Mouse (Mus musculus): ENCODE measurements around the gene Anxa9. TPM values are rescaled to one million over a fixed set of nuclear protein-coding genes. Genes with fewer than 3 reads are reported as not detected.

The Anxa9 gene
- polyA plus RNA-seq, 1 experiment, result 7.6 TPM

DNA sequence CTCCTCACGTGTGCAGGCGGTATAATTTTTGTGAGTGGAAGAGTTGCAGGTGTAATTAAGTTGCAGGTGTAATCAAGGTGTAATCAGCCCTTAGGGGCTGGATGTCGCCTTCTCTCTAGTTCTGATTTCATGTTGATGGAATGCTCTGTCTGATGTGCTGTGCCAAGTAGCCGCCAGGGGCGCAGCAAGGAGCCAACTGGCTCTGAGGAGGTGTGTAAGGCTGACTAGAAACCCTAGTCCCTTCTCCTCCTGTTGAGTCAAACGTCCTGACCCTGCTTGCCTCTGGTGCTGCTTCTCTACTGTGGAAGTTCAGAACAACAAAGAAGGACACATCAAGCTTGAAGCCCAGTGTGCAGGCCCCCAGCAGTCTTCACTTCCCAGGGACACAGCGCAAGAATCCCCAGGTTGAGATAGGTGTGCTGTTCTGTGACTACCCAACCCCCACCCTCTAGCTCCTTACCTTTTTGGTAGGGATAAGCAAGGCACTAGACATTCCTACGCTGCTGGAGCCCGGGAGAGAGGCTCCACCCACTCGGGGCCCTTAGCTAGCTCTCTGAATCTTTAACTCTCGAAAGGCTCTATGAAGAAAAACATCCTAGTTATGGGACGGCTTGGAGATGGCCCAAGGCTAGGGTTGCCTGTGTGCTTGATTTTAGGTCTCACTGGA, 10.6 kb upstream of the Anxa9 start:
- H3K4me3 ChIP-seq (ENCODE audit: control insufficient read depth, low read depth, low read length), result no peak overlapping the region
- no peaks in the 10 kb centered on the region for H3K36me3 ChIP-seq (ENCODE audit: control insufficient read depth, insufficient read depth, low read length)
- TF ChIP-seq CTCF (IDR thresholded peaks at IDR 0.05; ENCODE audit: control insufficient read depth, insufficient read depth, insufficient replicate concordance, low read depth, low read length), result peak; percentile 60; the same call in 1 of the 2 replicates
- TF ChIP-seq POLR2A (IDR thresholded peaks at IDR 0.05; ENCODE audit: control insufficient read depth, low read depth, low read length), result no peak
- no peak overlapping the region for H3K27ac ChIP-seq (ENCODE audit: control insufficient read depth, insufficient read depth, low read depth, low read length)
- H3K4me1 ChIP-seq (ENCODE audit: control insufficient read depth, insufficient read depth, low read length), result peaks cover 12% of the 10 kb centered on the region
- no peaks in the 10 kb centered on the region for H3K27me3 ChIP-seq (ENCODE audit: control insufficient read depth, insufficient read depth, low read length)

GRCm38 (mm10) chr3:95315844-95316550, 9.0 kb upstream of the Anxa9 start:
- TF ChIP-seq CTCF (IDR thresholded peaks at IDR 0.05; ENCODE audit: control insufficient read depth, insufficient read depth, insufficient replicate concordance, low read depth, low read length) (no peak), POLR2A (IDR thresholded peaks at IDR 0.05; ENCODE audit: control insufficient read depth, low read depth, low read length) (no peak)
- Histone ChIP-seq H3K27me3 (ENCODE audit: control insufficient read depth, insufficient read depth, low read length) (no peaks in the 10 kb centered on the region), H3K27ac (ENCODE audit: control insufficient read depth, insufficient read depth, low read depth, low read length) (peak overlapping the region; percentile 90), H3K36me3 (ENCODE audit: control insufficient read depth, insufficient read depth, low read length) (no peaks in the 10 kb centered on the region), H3K4me3 (ENCODE audit: control insufficient read depth, low read depth, low read length) (peak overlapping the region; percentile 90), H3K4me1 (ENCODE audit: control insufficient read depth, insufficient read depth, low read length) (peaks cover 12% of the 10 kb centered on the region)

DNA sequence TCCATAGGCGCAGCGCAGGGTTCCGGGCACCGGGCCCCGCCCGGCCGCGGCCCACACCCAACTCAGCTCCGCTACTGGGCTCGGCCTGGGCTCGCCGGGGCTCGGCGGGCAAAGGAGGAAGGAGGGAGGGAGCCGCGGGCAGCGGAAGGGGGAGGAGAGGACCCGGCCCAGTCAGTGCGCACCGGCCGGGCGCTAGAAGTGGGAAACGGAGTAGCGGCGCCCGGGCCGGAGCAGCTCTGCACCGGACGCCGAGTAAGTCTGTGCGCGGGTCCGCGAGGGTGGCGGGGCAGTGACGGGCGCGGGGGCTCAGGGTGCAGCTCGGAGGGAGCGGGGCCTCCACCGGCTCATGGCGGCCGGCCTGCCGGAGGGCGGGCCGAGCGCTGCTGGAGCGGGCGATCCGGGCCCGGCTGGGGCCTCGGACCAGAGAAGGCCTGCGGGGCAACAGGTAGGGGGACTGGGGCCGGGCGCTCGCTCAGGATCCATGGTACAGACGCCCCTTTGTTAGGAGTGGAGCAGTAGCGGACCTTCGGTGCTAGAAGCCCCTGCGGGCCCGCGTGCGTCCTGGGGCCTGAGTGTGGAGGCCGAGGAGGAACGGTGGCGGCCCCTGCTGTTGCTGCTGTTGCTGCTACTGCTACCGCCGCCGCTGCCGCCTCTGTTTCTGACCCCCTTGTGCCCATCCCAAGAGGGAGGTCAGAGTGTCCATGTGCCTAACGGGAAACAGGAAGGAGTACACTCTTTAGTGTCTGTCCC, 8.3 kb upstream of the Anxa9 start:
- Histone ChIP-seq H3K4me1 (ENCODE audit: control insufficient read depth, insufficient read depth, low read length) (peaks cover 12% of the 10 kb centered on the region), H3K27me3 (ENCODE audit: control insufficient read depth, insufficient read depth, low read length) (no peaks in the 10 kb centered on the region), H3K36me3 (ENCODE audit: control insufficient read depth, insufficient read depth, low read length) (no peaks in the 10 kb centered on the region), H3K4me3 (ENCODE audit: control insufficient read depth, low read depth, low read length) (peak overlapping the region; percentile 90), H3K27ac (ENCODE audit: control insufficient read depth, insufficient read depth, low read depth, low read length) (peak overlapping the region; percentile 90)
- peak; percentile 36 for TF ChIP-seq POLR2A (IDR thresholded peaks at IDR 0.05; ENCODE audit: control insufficient read depth, low read depth, low read length)
- no peak for TF ChIP-seq CTCF (IDR thresholded peaks at IDR 0.05; ENCODE audit: control insufficient read depth, insufficient read depth, insufficient replicate concordance, low read depth, low read length)

- Histone ChIP-seq H3K4me1 (ENCODE audit: control insufficient read depth, insufficient read depth, low read length) (peaks cover 12% of the 10 kb centered on the region), H3K36me3 (ENCODE audit: control insufficient read depth, insufficient read depth, low read length) (no peaks in the 10 kb centered on the region), H3K27ac (ENCODE audit: control insufficient read depth, insufficient read depth, low read depth, low read length) (peak within 1 kb of the TSS; percentile 90), H3K4me3 (ENCODE audit: control insufficient read depth, low read depth, low read length) (peak within 1 kb of the TSS; percentile 90), H3K27me3 (ENCODE audit: control insufficient read depth, insufficient read depth, low read length) (no peaks in the 10 kb centered on the region)
- TF ChIP-seq CTCF (IDR thresholded peaks at IDR 0.05; ENCODE audit: control insufficient read depth, insufficient read depth, insufficient replicate concordance, low read depth, low read length), result no peak
- TF ChIP-seq POLR2A (IDR thresholded peaks at IDR 0.05; ENCODE audit: control insufficient read depth, low read depth, low read length), result no peak
Measured at GRCm38 (mm10) chr3:95314486-95315093, 7.6 kb upstream of the Anxa9 start, which contains the start of gene Cers2. TSS of gene Cers2 (plus strand) at chr3:95314791.

- Histone ChIP-seq H3K27me3 (ENCODE audit: control insufficient read depth, insufficient read depth, low read length) (no peaks in the 10 kb centered on the region), H3K4me1 (ENCODE audit: control insufficient read depth, insufficient read depth, low read length) (peaks cover 12% of the 10 kb centered on the region), H3K27ac (ENCODE audit: control insufficient read depth, insufficient read depth, low read depth, low read length) (no peak overlapping the region), H3K36me3 (ENCODE audit: control insufficient read depth, insufficient read depth, low read length) (no peaks in the 10 kb centered on the region), H3K4me3 (ENCODE audit: control insufficient read depth, low read depth, low read length) (no peak overlapping the region)
- TF ChIP-seq POLR2A (IDR thresholded peaks at IDR 0.05; ENCODE audit: control insufficient read depth, low read depth, low read length) (no peak), CTCF (IDR thresholded peaks at IDR 0.05; ENCODE audit: control insufficient read depth, insufficient read depth, insufficient replicate concordance, low read depth, low read length) (no peak)
Measured at GRCm38 (mm10) chr3:95314075-95314474, 7.1 kb upstream of the Anxa9 start.

DNA sequence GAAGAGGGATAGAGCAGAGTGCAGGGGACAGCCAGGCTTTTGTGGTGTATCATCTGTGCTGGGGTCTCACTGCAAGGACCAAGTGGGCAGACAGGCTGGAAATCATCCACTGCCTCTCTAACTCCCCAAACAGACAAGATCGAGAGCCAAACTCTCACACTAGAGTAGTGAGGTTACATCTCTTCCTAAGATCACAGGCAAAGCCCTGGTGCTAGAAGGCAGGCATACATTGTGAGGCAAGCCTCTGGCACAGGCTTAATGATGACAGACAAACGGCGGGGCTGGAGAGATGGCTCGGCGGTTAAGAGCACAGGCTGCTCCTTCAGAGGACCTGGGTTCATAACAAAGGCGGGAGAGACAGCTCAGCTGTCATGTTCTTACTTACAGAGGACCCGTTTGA, 6.5 kb upstream of the Anxa9 start:
- H3K27me3 ChIP-seq (ENCODE audit: control insufficient read depth, insufficient read depth, low read length), result no peaks in the 10 kb centered on the region
- H3K27ac ChIP-seq (ENCODE audit: control insufficient read depth, insufficient read depth, low read depth, low read length), result no peak overlapping the region
- H3K4me3 ChIP-seq (ENCODE audit: control insufficient read depth, low read depth, low read length), result no peak overlapping the region
- peaks cover 12% of the 10 kb centered on the region for H3K4me1 ChIP-seq (ENCODE audit: control insufficient read depth, insufficient read depth, low read length)
- H3K36me3 ChIP-seq (ENCODE audit: control insufficient read depth, insufficient read depth, low read length), result no peaks in the 10 kb centered on the region
- TF ChIP-seq CTCF (IDR thresholded peaks at IDR 0.05; ENCODE audit: control insufficient read depth, insufficient read depth, insufficient replicate concordance, low read depth, low read length) (no peak), POLR2A (IDR thresholded peaks at IDR 0.05; ENCODE audit: control insufficient read depth, low read depth, low read length) (no peak)

Measured in testis, adult 2 months (tissue).